8 mouse cellular contexts compared by ENCODE assay signal in the genomic region with DNA sequence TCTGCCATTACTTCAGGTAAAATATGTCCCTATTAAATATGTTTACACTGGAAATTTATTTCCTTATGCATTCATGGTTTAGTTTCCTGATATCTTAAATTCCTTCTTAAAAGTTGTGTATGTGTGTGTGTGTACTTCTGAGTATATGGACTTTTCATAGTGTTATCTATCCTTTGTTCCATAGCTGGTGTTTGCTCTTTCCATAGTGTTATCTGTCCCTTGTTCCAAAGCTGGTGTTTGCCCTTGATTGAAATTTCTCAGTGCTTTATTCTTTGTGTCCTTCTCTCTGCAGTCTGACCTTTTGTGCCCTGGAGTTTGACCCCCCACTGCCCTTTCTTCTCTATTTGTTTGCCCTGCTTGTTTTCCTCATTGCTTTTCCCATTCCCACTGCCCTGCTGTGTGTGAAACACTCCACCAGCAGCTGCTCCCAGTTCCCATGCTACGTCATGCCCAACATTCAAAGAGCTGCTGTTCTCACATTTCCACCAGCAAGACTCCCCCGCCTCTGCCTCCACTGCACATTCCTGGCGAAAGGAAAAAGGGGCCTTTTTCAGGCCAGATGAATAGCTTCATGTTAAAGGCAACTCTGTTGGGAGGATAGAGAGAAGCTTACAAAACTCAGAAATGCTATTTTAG.
A peak's percentile ranks its signal among the peaks of the same experiment; 100 is the strongest.
DNase-seq lines count a peak whose midpoint lies in the region; ATAC-seq and TF ChIP-seq lines count a peak whose summit lies in the region.

No protein-coding gene starts in this region.

- no peaks in the 10 kb centered on the region for H3K27me3 ChIP-seq in lung, embryonic 14.5 days (ENCODE audit: insufficient read depth, low read length)

- WGBS in lung, embryonic 14.5 days: 13% methylated on average over 3 of the region's 3 CpGs

- H3K4me1 ChIP-seq in lung, embryonic 14.5 days (ENCODE audit: insufficient read depth): no peaks in the 10 kb centered on the region

- no peak overlapping the region for H3K4me2 ChIP-seq in lung, embryonic 14.5 days

- H3K27ac ChIP-seq in lung, embryonic 14.5 days (ENCODE audit: low read depth): no peak overlapping the region

- peak; percentile 16 for DNase-seq in layer of hippocampus, adult 11-12 months (ENCODE audit: low spot score)
- no peak for DNase-seq in layer of hippocampus, adult 9-10 months (ENCODE audit: low spot score)
- peak; percentile 11 to 24 for DNase-seq in frontal cortex, postnatal 14 days (ENCODE audit: low spot score in 2 of 2)
- DNase-seq in layer of hippocampus, postnatal 36 days: peak; percentile 14 to 15
- peak; percentile 54 for DNase-seq in lung, embryonic 14.5 days
- DNase-seq in right cerebral cortex, adult 18-20 months: peak; percentile 41
- DNase-seq in ovary, postnatal 10 days (ENCODE audit: low spot score): no peak

- TF ChIP-seq CTCF in lung, embryonic 14.5 days (IDR thresholded peaks at IDR 0.05; ENCODE audit: low read depth): no peak

- H3K36me3 ChIP-seq in lung, embryonic 14.5 days (ENCODE audit: insufficient read depth): no peaks in the 10 kb centered on the region

- no peak overlapping the region for H3K9ac ChIP-seq in lung, embryonic 14.5 days

- no peak overlapping the region for H3K4me3 ChIP-seq in lung, embryonic 14.5 days (ENCODE audit: low read depth, low read length)

- peak; percentile 90; the same call in 1 of the 2 replicates for ATAC-seq in lung, embryonic 14.5 days (ENCODE audit: insufficient read depth)
- ATAC-seq in activated CD4-positive, CD25-positive, alpha-beta regulatory T cell, adult 4 months: no peak

- H3K9me3 ChIP-seq in lung, embryonic 14.5 days (ENCODE audit: low read depth, low read length): no peaks in the 10 kb centered on the region

Comparison
In these comparisons a context has a peak if more than half of its experiments do, and no peak if none do; other contexts are left out.
1. DNase-seq: peak in layer of hippocampus, adult 11-12 months (single experiment), frontal cortex, postnatal 14 days (2 of 2), layer of hippocampus, postnatal 36 days (2 of 2), lung, embryonic 14.5 days (single experiment) and right cerebral cortex, adult 18-20 months (single experiment); none in layer of hippocampus, adult 9-10 months (single experiment) and ovary, postnatal 10 days (single experiment).